Mouse (Mus musculus) brain, adult 2 months (tissue): ENCODE data around the gene Ets1.

Experiments used
- DNase-seq: peaks from one replicate; pipeline ENCODE4 v3.0.0; 2011; ENCODE audit warnings: low read depth, low spot score

Ets1 gene

DNA sequence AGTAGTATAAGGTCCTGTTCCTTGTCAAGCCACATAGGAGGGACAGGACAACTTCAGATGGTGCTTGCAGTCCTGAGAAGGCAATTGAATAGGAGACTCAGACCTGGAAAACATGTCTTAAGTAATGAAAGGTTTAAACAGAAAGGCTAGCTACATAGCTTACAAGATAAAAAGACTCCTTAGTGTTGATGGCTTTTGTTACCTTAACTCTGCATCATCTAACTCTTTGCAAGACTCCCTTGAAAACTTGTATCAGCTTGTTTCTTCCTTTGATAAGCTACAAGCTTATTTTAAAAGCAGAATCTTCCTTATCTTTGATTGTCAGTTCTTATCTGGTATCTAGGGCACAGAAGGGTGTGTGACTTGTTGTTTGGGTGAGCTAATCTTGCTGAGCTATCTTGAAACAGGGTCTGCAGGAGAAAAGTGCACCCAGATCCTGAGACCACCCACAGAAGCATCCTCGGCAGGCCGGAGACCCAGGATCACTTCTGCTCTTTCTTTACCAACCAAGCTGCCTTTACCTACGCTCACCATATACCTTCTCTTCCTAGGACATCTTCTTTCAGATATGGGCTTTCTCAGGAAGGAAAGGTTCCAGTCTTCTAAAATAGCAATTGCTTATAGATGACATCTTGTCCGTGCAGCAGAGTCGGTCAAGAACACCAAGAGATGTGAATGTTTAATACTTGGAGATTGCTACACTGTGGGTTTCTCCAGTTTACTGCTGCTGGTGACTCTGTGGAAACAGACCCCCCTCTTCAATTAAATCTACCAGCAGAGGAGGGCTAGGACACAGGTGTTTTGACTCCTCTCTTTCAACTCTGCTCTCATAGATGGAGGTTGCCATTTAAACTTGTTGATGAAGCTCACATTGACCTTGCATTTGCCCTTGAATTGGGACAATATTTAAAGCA lies 19.2 kb upstream of the Ets1 start:
- DNase-seq, result no peak

GRCm38 (mm10) chr9:32617430-32617768 lies 18.6 kb upstream of the Ets1 start:
- no peak for DNase-seq

GRCm38 (mm10) chr9:32618544-32619120 lies 17.4 kb upstream of the Ets1 start:
- DNase-seq, result no peak

- peak; percentile 31 for DNase-seq
Measured at GRCm38 (mm10) chr9:32619661-32620060, 16.4 kb upstream of the Ets1 start.

GRCm38 (mm10) chr9:32620446-32620845 lies 15.6 kb upstream of the Ets1 start:
- DNase-seq, result peak; percentile 10

GRCm38 (mm10) chr9:32629385-32629981 lies 6.5 kb upstream of the Ets1 start:
- DNase-seq, result no peak

GRCm38 (mm10) chr9:32631341-32631740 lies 4.7 kb upstream of the Ets1 start:
- no peak for DNase-seq

DNA sequence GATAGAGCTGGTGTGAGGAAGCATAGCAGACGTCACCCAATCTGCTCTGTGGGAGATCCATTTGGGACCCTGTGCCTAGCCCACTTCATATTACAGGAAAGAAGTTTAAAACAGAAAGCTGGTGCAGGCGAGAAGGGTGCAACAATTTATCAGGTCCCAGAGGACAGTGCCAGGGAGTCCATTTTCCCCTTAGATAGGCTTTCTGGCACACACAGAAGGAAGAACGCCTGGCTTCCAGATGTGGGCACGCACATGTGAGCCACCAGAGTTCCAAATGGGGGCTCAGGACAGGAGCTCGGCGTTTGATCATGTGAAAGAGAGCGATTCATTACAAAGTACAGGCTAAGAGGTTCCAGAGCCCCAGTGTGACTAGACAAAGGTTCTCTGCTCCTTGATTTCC lies 3.8 kb upstream of the Ets1 start:
- no peak for DNase-seq

DNA sequence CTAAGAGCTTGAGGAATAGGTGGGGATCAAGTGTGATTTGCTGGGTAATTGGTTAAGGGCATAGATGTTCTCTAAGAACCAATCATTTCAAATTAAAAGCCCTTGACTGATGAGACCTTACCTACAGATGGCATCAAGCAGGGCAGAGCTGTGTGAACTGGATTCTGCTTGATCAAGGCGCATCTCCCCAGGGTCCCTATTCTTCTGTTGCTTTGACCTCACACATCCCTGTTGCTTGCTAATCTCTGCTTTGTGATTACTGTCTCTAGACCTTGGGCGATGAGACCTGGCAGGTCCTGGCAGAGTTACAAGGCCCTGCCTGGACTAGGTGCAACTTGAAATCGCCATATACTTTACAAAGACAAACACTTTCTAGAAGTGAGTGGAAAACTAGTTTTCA lies 9.0 kb downstream of the Ets1 start:
- DNase-seq, result no peak

DNA sequence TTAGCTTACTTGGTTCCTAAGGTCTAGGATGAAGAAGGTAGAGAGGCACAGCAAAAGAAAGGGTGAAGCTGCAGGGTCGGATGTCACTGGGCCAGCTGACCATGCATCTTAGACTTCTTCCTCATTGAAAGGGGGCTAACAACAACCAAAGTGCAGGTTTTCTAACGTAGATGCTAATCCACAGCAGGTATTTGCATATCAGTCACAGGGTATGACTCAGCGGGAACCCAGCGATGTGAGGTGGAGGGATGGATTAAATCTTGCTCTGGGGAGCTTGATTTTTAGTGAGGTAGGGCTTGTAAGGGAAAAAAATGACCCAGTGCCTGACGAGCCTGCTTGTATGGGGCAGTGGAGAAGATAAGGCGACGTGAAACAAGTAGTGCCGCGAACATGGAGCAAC lies 9.5 kb downstream of the Ets1 start:
- no peak for DNase-seq

DNA sequence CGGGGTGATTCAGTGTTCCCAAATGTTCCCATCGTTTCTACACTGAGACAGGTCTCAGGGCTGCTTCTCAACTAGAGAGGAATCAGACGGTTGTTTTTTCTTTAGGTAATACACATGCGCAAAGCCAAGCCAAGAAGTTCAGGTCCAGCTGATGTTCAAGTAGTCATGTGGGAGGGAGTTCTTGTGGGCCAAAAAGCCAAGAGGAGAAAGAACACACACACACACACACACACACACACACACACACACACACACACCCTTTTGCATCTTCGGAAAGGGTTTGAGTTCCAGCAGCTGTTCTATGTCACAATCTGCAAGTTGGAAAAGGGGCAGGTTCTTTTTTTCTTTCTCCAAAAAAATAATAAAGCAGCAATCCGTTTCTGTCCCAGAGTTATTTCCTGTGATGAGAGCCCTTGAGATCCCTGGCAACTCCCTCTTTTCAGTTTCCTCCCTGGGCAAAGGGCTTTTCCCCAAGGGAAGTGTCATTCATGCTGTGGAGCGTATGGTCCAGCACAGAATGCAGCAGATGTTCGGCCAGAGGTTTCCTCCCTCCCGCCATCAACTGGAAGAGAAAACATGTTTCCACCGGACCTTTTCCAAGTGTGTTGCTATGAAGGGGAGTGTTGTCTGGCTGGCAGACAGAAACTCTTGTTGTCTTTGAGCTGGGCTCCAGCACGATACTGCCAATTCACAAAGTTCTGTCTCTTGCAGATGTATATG lies 10.7 kb downstream of the Ets1 start:
- no peak for DNase-seq

DNA sequence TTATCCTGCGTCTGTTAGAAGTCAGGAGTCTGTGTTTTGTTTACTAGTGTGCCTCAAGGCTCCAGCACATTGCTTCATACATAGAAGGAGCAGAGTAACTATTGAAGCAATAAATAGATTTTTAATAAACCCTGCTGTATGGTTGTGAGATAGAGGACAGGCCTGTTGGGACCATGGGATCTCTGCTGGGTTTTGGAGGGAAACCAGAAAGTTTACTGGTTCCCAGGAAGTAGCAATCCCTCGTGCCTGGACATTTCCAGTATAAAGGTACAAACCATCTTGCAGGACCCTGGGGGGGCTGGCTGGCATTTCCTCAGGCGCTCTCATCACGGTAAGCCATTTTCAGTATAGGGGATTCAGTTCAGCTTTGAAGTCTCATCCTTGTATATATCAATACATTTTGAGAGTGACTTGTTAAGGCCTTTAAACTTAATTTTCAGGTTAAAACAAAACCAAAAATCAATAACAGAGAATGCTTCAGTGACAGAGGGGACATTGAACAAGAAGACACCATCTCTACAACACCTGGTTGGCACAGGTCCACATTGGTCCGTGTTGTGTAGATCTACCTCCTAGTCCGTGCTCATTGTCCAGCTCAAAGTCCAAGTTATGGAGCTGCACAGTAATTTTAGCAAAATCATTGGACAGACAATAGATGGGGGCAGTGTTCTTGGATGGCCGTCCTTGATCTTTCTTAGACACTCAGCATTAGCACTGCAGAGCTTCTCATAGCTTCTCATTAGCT lies 11.7 kb downstream of the Ets1 start:
- no peak for DNase-seq

DNA sequence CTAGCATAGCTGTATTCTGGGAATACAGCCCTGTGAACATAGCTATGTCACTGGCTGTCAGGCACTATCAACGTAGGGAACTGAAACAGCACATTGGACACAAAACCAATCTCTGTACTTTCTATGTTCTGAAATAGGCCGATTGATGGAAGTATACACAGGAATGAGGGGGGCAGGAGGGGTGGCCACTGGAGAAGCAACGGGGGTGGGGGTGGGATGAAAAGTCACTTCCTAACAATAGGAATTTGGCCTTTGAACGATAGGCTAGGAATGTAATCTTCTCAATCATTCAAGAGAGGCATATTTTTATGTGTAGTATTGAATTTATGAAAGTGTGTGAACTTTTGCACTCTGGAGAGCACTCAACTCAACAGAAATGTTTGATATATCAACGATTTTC lies 12.3 kb downstream of the Ets1 start:
- no peak for DNase-seq

DNA sequence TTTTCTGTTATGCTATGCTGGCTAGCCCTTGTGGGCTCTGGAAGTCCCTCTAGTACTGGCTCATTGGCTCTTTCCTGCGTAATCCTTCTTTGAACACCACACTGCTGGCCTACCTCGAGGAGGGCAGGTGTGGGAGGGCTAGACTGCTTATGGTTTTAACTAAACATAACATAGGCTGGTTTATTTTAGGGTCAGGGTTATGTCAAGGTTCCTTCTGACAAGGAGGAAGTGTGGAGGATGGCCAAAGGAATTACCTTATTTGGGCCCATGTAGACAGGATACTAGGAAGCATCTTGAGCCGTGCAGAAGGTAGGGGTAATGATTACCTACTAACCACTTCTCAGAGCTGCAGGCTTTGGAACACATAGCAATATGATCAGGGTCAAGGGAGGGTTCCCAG lies 14.7 kb downstream of the Ets1 start:
- DNase-seq, result no peak

- no peak for DNase-seq
Measured at GRCm38 (mm10) chr9:32652112-32652511, 16.1 kb downstream of the Ets1 start.

- no peak for DNase-seq
Measured at GRCm38 (mm10) chr9:32654305-32654704, 18.3 kb downstream of the Ets1 start.

DNA sequence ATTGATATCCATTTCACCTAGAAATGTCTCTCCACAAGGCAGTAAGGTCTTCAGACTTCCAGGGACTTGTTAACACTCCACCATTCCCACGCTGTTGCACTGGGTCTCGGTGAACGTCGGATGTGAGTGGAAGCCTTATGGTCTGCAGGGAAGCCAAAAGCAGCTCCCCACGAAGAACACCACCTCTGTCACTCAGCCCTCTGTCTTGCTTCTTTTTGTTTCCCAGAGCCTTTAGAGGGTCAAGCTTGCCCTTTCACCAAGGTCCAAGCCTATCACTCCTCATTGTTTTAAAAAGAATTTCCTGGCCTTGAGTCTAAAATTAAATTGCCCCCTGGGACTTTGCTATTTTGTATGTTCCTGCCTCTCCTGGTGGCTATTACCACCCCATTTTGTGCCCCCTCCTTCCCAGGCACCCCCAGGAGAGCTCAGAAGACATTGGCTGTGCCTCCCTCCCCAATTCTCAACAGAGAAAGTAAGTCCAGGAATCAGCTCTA lies 20.4 kb downstream of the Ets1 start:
- DNase-seq, result no peak

DNA sequence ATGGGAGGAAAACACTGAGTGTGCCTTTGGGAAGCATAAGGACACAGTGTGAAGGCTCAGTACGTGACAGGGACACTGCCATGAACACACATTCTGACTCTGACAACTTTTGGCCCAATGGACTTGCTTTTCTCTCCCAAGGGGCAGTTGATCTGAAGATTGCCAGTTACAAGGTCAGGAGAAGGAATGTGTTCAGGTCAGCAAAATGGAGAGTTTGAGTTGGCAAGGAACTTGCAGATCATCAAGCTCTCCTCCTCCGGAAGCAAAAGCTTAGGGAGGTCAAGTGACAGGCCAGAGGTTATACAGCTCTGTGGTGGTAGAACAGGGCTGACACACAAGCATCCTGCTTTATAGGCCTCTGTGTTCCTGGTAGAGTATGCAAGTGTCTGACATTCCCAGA lies 21.1 kb downstream of the Ets1 start:
- no peak for DNase-seq

DNA sequence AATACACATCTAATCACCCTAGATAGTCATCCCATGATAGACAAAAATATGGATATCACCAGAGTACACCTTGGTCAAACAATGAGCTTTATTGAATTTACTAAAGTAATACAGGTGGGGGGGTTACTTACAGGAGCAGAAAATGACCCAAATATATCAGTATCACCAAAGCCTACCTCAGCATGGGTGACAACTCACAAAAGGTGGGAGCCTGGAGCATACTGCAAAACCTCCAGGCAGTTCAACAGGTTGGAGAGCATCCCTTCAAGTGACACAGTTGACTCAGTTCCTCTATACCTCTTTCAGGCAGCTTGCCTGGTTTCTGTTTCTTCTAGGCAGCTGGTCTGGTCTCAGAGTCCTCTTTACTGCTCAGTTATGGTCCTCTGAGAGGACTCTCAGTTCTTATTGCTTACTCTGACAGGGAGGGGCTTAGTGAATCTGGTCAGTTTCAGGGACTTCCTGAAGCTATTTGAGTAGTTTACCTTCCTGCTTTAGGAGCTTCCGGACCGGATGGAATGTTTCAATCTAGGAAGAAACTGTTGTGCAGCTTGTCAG lies 24.5 kb downstream of the Ets1 start:
- no peak for DNase-seq

DNA sequence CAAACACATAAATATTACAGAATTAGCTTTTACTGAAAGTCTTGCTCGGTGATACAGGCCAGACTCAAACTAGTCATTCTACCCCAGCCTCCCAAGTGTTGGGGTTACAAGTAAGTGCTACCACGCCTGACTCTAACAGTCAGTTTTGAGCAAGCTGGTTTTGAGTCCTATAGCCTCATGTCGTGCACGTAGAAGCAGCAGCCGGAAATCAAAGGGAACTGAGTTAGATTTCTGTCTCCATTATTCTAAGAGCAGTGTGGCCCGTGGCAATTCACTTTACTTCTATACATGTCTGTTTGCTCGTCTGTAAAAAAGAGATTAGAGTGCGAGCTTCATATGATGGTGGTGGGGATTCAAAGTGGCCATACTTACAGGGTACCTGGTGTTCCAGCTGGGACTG lies 25.1 kb downstream of the Ets1 start:
- DNase-seq, result no peak

- no peak for DNase-seq
Measured at GRCm38 (mm10) chr9:32661561-32661960, 25.5 kb downstream of the Ets1 start.
